Mouse (Mus musculus): ENCODE results near the gene A26c2. TPM values are rescaled to one million over a fixed set of nuclear protein-coding genes. Genes with fewer than 3 reads are reported as not detected.

A26c2 gene
- polyA plus RNA-seq (2014; fragmentation: Nextera tagmentation; extraction: Ambion mirVana): not detected in 2 replicates

GRCm38 (mm10) chr7:62823573-62823972, at the start of gene A26c2:
A26c2 (minus strand) TSS chr7:62823673.
- no peak within 1 kb of the TSS for H3K4me3 ChIP-seq (ENCODE audit: control insufficient read depth in 1 of 2, insufficient read depth in 1 of 2, low read depth in 1 of 2, low read length in 2 of 2)
- no peaks in the 10 kb centered on the region for H3K36me3 ChIP-seq (ENCODE audit: control insufficient read depth, insufficient read depth, low read length)
- 65% methylated on average over 7 of the region's 7 CpGs for WGBS
- no peaks in the 10 kb centered on the region for H3K27me3 ChIP-seq (ENCODE audit: control insufficient read depth, insufficient read depth, low read length)
- no peak within 1 kb of the TSS for H3K4me2 ChIP-seq (ENCODE audit: low read length)
- H3K9me3 ChIP-seq (ENCODE audit: control insufficient read depth, low read length): peaks cover 14% of the 10 kb centered on the region; the same call in 1 of the 2 replicates
- H3K27ac ChIP-seq (replicated peaks in 1 of 2; ENCODE audit: control insufficient read depth in 1 of 2, insufficient read depth in 1 of 2, low read depth in 2 of 2, low read length in 2 of 2): no peak within 1 kb of the TSS
- no peak for ATAC-seq (ENCODE audit: insufficient number of reproducible peaks, insufficient read depth, low FRiP score, low read depth)
- no peak within 1 kb of the TSS for H3K9ac ChIP-seq (ENCODE audit: low read length)
- H3K4me1 ChIP-seq (ENCODE audit: control insufficient read depth in 2 of 2, insufficient read depth in 2 of 2, low read length in 2 of 2): no peaks in the 10 kb centered on the region

- no peak overlapping the region for H3K9ac ChIP-seq (ENCODE audit: low read length)
- ATAC-seq (ENCODE audit: insufficient number of reproducible peaks, insufficient read depth, low FRiP score, low read depth): no peak
These were observed 28.0 kb upstream of the A26c2 start for GRCm38 (mm10) chr7:62851471-62851870.

More at GRCm38 (mm10) chr7:62851471-62851870, 28.0 kb upstream of the A26c2 start:
- Histone ChIP-seq H3K27ac (replicated peaks in 1 of 2; ENCODE audit: control insufficient read depth in 1 of 2, insufficient read depth in 1 of 2, low read depth in 2 of 2, low read length in 2 of 2) (no peak overlapping the region), H3K36me3 (ENCODE audit: control insufficient read depth, insufficient read depth, low read length) (no peaks in the 10 kb centered on the region), H3K27me3 (ENCODE audit: control insufficient read depth, insufficient read depth, low read length) (no peaks in the 10 kb centered on the region), H3K4me2 (ENCODE audit: low read length) (no peak overlapping the region), H3K4me3 (ENCODE audit: control insufficient read depth in 1 of 2, insufficient read depth in 1 of 2, low read depth in 1 of 2, low read length in 2 of 2) (no peak overlapping the region), H3K4me1 (ENCODE audit: control insufficient read depth in 2 of 2, insufficient read depth in 2 of 2, low read length in 2 of 2) (no peaks in the 10 kb centered on the region), H3K9me3 (ENCODE audit: control insufficient read depth, low read length) (peaks cover 18% of the 10 kb centered on the region)

Measured in heart, embryonic 14.5 days (tissue).